Comparison of ENCODE assay signal across 9 mouse cellular contexts in genomic region chr5:134540881-134541280, GRCm38 (mm10). TPM values are rescaled to one million over a fixed set of nuclear protein-coding genes. Genes with fewer than 3 reads are reported as not detected.
DNase-seq lines count a peak whose midpoint lies in the region; ATAC-seq lines count a peak whose summit lies in the region.
"Had no signal": no experiment of that assay in that cellular context is flagged by ENCODE, and none has a peak within 500 bp of the region (broad histone marks: within the 10 kb centered on the region; RNA-seq: fewer than 3 reads in every experiment).

No protein-coding gene starts in this region.

- DNase-seq in adipocyte (ENCODE audit: low spot score): peak; percentile 98
- no peak for DNase-seq in thymus, postnatal 4 days
- DNase-seq in right cerebral cortex, adult 2 months (ENCODE audit: low spot score in 2 of 2): no peak

- 76% methylated on average over 6 of the region's 6 CpGs for WGBS in forebrain, embryonic 16.5 days
- WGBS in forebrain, embryonic 12.5 days: 77% methylated on average over 6 of the region's 6 CpGs
- WGBS in heart, embryonic 12.5 days: 78% methylated on average over 6 of the region's 6 CpGs
- WGBS in limb, embryonic 12.5 days: 68% methylated on average over 6 of the region's 6 CpGs

- no peak overlapping the region for H3K4me3 ChIP-seq in forebrain, embryonic 16.5 days (replicated peaks; ENCODE audit: low read length)
- no peak overlapping the region for H3K4me3 ChIP-seq in forebrain, embryonic 12.5 days (replicated peaks)
- H3K4me3 ChIP-seq in heart, embryonic 12.5 days: no peak overlapping the region
- no peak overlapping the region for H3K4me3 ChIP-seq in limb, embryonic 12.5 days (replicated peaks)

- H3K4me1 ChIP-seq in forebrain, embryonic 16.5 days (replicated peaks; ENCODE audit: control insufficient read depth, insufficient read depth, low read length): peaks cover 27% of the 10 kb centered on the region
- peaks cover 24% of the 10 kb centered on the region for H3K4me1 ChIP-seq in forebrain, embryonic 12.5 days
- peaks cover 29% of the 10 kb centered on the region for H3K4me1 ChIP-seq in heart, embryonic 12.5 days (replicated peaks)
- peaks cover 32% of the 10 kb centered on the region for H3K4me1 ChIP-seq in limb, embryonic 12.5 days (replicated peaks)

- H3K4me2 ChIP-seq in forebrain, embryonic 16.5 days (ENCODE audit: low read length): no peak overlapping the region
- H3K4me2 ChIP-seq in forebrain, embryonic 12.5 days: no peak overlapping the region
- H3K4me2 ChIP-seq in heart, embryonic 12.5 days: no peak overlapping the region
- H3K4me2 ChIP-seq in limb, embryonic 12.5 days: no peak overlapping the region

- ATAC-seq in forebrain, embryonic 16.5 days: 0 out of 2 replicates have a peak, but pooled peaks have one; percentile 18
- ATAC-seq in forebrain, embryonic 12.5 days (ENCODE audit: low FRiP score): no peak
- ATAC-seq in heart, embryonic 12.5 days (ENCODE audit: insufficient number of reproducible peaks, low FRiP score): no peak
- 0 out of 2 replicates have a peak, but pooled peaks have one; percentile 17 for ATAC-seq in limb, embryonic 12.5 days (ENCODE audit: insufficient number of reproducible peaks, insufficient read depth, low FRiP score, low TSS enrichment, low read depth)
- ATAC-seq in erythroblast, adult 5-6 weeks (replicated peaks; ENCODE audit: low FRiP score, poor library complexity, severe bottlenecking): no peak

- no peaks in the 10 kb centered on the region for H3K9me3 ChIP-seq in forebrain, embryonic 16.5 days (ENCODE audit: control insufficient read depth, low read length)
- no peaks in the 10 kb centered on the region for H3K9me3 ChIP-seq in forebrain, embryonic 12.5 days
- H3K9me3 ChIP-seq in heart, embryonic 12.5 days (replicated peaks): no peaks in the 10 kb centered on the region
- H3K9me3 ChIP-seq in limb, embryonic 12.5 days: peaks cover 5% of the 10 kb centered on the region; the same call in 1 of the 2 replicates

- peaks cover 4% of the 10 kb centered on the region; the same call in 1 of the 2 replicates for H3K36me3 ChIP-seq in forebrain, embryonic 16.5 days (ENCODE audit: control insufficient read depth, insufficient read depth)
- peaks cover 26% of the 10 kb centered on the region; the same call in 1 of the 2 replicates for H3K36me3 ChIP-seq in forebrain, embryonic 12.5 days (replicated peaks)
- H3K36me3 ChIP-seq in heart, embryonic 12.5 days: peaks cover 17% of the 10 kb centered on the region
- H3K36me3 ChIP-seq in limb, embryonic 12.5 days: peaks cover 37% of the 10 kb centered on the region

- no peak overlapping the region for H3K27ac ChIP-seq in forebrain, embryonic 16.5 days (ENCODE audit: low read length)
- H3K27ac ChIP-seq in forebrain, embryonic 12.5 days: no peak overlapping the region
- peak overlapping the region; percentile 86 for H3K27ac ChIP-seq in heart, embryonic 12.5 days (ENCODE audit: poor library complexity, severe bottlenecking)
- H3K27ac ChIP-seq in limb, embryonic 12.5 days: peak overlapping the region; percentile 87; the same call in 1 of the 2 replicates

- H3K9ac ChIP-seq in forebrain, embryonic 16.5 days (replicated peaks; ENCODE audit: low read depth, low read length): no peak overlapping the region
- H3K9ac ChIP-seq in forebrain, embryonic 12.5 days: no peak overlapping the region
- no peak overlapping the region for H3K9ac ChIP-seq in heart, embryonic 12.5 days
- H3K9ac ChIP-seq in limb, embryonic 12.5 days (replicated peaks): no peak overlapping the region

- no peaks in the 10 kb centered on the region for H3K27me3 ChIP-seq in forebrain, embryonic 16.5 days (replicated peaks; ENCODE audit: control insufficient read depth, insufficient read depth, low read length)
- H3K27me3 ChIP-seq in forebrain, embryonic 12.5 days: no peaks in the 10 kb centered on the region
- no peaks in the 10 kb centered on the region for H3K27me3 ChIP-seq in heart, embryonic 12.5 days (replicated peaks)
- H3K27me3 ChIP-seq in limb, embryonic 12.5 days: no peaks in the 10 kb centered on the region
- H3K27me3 ChIP-seq: CH12.LX had no signal

RNA-seq across cellular contexts. Expression of gene Clip2, which starts 11.4 kb away (rescaled TPM):
- 16.2 and 16.6 TPM in 2 replicates for polyA plus RNA-seq in forebrain, embryonic 16.5 days (2015; fragmentation: Nextera tagmentation; extraction: Ambion mirVana)
- polyA plus RNA-seq in forebrain, embryonic 12.5 days (2016; fragmentation: Nextera tagmentation; extraction: Ambion mirVana): 9.8 and 11.1 TPM in 2 replicates
- 2.5 and 2.7 TPM in 2 replicates for polyA plus RNA-seq in heart, embryonic 12.5 days (2016; fragmentation: Nextera tagmentation; extraction: Ambion mirVana)
- polyA plus RNA-seq in limb, embryonic 12.5 days (2016; fragmentation: Nextera tagmentation; extraction: Ambion mirVana): 6.3 and 6.6 TPM in 2 replicates
- total RNA-seq in erythroblast, adult 5-6 weeks (2015; ENCODE audit: low replicate concordance): 0.21 and 0.96 TPM in 2 replicates
- total RNA-seq in erythroblast, adult 5-6 weeks (2017; ENCODE audit: low replicate concordance): 2.1 and 4.0 TPM in 2 replicates

RNA-seq across cellular contexts. Expression of gene Syna, which starts 19.1 kb away (rescaled TPM):
- polyA plus RNA-seq in forebrain, embryonic 16.5 days (2015; fragmentation: Nextera tagmentation; extraction: Ambion mirVana): 0.41 and 0.86 TPM in 2 replicates
- polyA plus RNA-seq in forebrain, embryonic 12.5 days (2016; fragmentation: Nextera tagmentation; extraction: Ambion mirVana): 0.14 and 0.27 TPM in 2 replicates
- polyA plus RNA-seq in heart, embryonic 12.5 days (2016; fragmentation: Nextera tagmentation; extraction: Ambion mirVana): not detected in 2 replicates
- 0.12 TPM in 1 of 2 replicates, not detected in the other for polyA plus RNA-seq in limb, embryonic 12.5 days (2016; fragmentation: Nextera tagmentation; extraction: Ambion mirVana)
- 0.84 TPM in 1 of 2 replicates, not detected in the other for total RNA-seq in erythroblast, adult 5-6 weeks (2015; ENCODE audit: low replicate concordance)
- not detected in 2 replicates for total RNA-seq in erythroblast, adult 5-6 weeks (2017; ENCODE audit: low replicate concordance)

RNA-seq across cellular contexts. Expression of gene Rfc2, which starts 40.3 kb away (rescaled TPM):
- 212 and 215 TPM in 2 replicates for polyA plus RNA-seq in forebrain, embryonic 16.5 days (2015; fragmentation: Nextera tagmentation; extraction: Ambion mirVana)
- polyA plus RNA-seq in forebrain, embryonic 12.5 days (2016; fragmentation: Nextera tagmentation; extraction: Ambion mirVana): 305 and 325 TPM in 2 replicates
- polyA plus RNA-seq in heart, embryonic 12.5 days (2016; fragmentation: Nextera tagmentation; extraction: Ambion mirVana): 199 TPM in 2 replicates
- 325 and 350 TPM in 2 replicates for polyA plus RNA-seq in limb, embryonic 12.5 days (2016; fragmentation: Nextera tagmentation; extraction: Ambion mirVana)
- total RNA-seq in erythroblast, adult 5-6 weeks (2015; ENCODE audit: low replicate concordance): 26.7 and 51.0 TPM in 2 replicates
- total RNA-seq in erythroblast, adult 5-6 weeks (2017; ENCODE audit: low replicate concordance): 14.7 and 23.7 TPM in 2 replicates

Comparison
In these comparisons a context has a peak if more than half of its experiments do, and no peak if none do; other contexts are left out.
1. ATAC-seq: peak in forebrain, embryonic 16.5 days (single experiment) and limb, embryonic 12.5 days (single experiment); none in forebrain, embryonic 12.5 days (single experiment), heart, embryonic 12.5 days (single experiment) and erythroblast, adult 5-6 weeks (single experiment).
2. H3K27ac ChIP-seq: peak in heart, embryonic 12.5 days (single experiment) and limb, embryonic 12.5 days (single experiment); none in forebrain, embryonic 16.5 days (single experiment) and forebrain, embryonic 12.5 days (single experiment).